Mouse (Mus musculus) thymus, adult 2 months (tissue): ENCODE measurements around the gene Mtr.
A peak's percentile ranks its signal among the peaks of the same experiment; 100 is the strongest.

Experiments used
- CTCF ChIP-seq: fragments of 200-500 bp; IDR thresholded peaks from 2 replicates; pipeline ENCODE4 v1.5.1; 2012; ENCODE audit warnings: mild to moderate bottlenecking, control low read depth, low read length, moderate library complexity, borderline replicate concordance; ENCODE audit not compliant: control insufficient read depth, poor library complexity, insufficient read depth; ENCODE audit errors: extremely low read depth
- POLR2A ChIP-seq: fragments of 200-500 bp; IDR thresholded peaks from 2 replicates; pipeline ENCODE4 v1.6.1; 2012; ENCODE audit warnings: mild to moderate bottlenecking, low read length, control low read depth, moderate library complexity; ENCODE audit not compliant: control insufficient read depth, poor library complexity, insufficient read depth; ENCODE audit errors: extremely low read depth

- peak; percentile 94 for TF ChIP-seq POLR2A
- 0 out of 2 replicates have a peak, but pooled peaks have one; percentile 34 for TF ChIP-seq CTCF
These were observed at the start of gene Mtr for GRCm38 (mm10) chr13:12257391-12258380.
